Mouse (Mus musculus): ENCODE measurements around the gene Sbpl. TPM values are rescaled to one million over a fixed set of nuclear protein-coding genes. Genes with fewer than 3 reads are reported as not detected.

Gene Sbpl
- not detected in 2 replicates for polyA plus RNA-seq (2012; rRNA removed)

GRCm38 (mm10) chr17:23955174-23955573, at the start of gene Sbpl:
Gene Sbpl, minus strand, starts transcription at chr17:23955274.
- Histone ChIP-seq H3K4me3 (ENCODE audit: control insufficient read depth, low read depth, low read length) (no peak within 1 kb of the TSS), H3K36me3 (ENCODE audit: control insufficient read depth, insufficient read depth, low read length) (no peaks in the 10 kb centered on the region)
- TF ChIP-seq POLR2A (IDR thresholded peaks at IDR 0.05; ENCODE audit: control insufficient read depth, low read depth, low read length) (no peak), CTCF (IDR thresholded peaks at IDR 0.05; ENCODE audit: control insufficient read depth, insufficient read depth, insufficient replicate concordance, low read depth, low read length) (no peak)

GRCm38 (mm10) chr17:24004071-24004665, 49.1 kb upstream of the Sbpl start:
- Histone ChIP-seq H3K4me3 (ENCODE audit: control insufficient read depth, low read depth, low read length) (no peak overlapping the region), H3K27me3 (ENCODE audit: control insufficient read depth, insufficient read depth, low read length) (no peaks in the 10 kb centered on the region), H3K36me3 (ENCODE audit: control insufficient read depth, insufficient read depth, low read length) (no peaks in the 10 kb centered on the region), H3K4me1 (ENCODE audit: control insufficient read depth, insufficient read depth, low read length) (no peaks in the 10 kb centered on the region), H3K27ac (ENCODE audit: control insufficient read depth, insufficient read depth, low read depth, low read length) (no peak overlapping the region)
- TF ChIP-seq CTCF (IDR thresholded peaks at IDR 0.05; ENCODE audit: control insufficient read depth, insufficient read depth, insufficient replicate concordance, low read depth, low read length) = no peak
- TF ChIP-seq POLR2A (IDR thresholded peaks at IDR 0.05; ENCODE audit: control insufficient read depth, low read depth, low read length) = no peak

More at GRCm38 (mm10) chr17:23955174-23955573, at the start of gene Sbpl:
- Histone ChIP-seq H3K27me3 (ENCODE audit: control insufficient read depth, insufficient read depth, low read length) (no peaks in the 10 kb centered on the region), H3K27ac (ENCODE audit: control insufficient read depth, insufficient read depth, low read depth, low read length) (no peak within 1 kb of the TSS), H3K4me1 (ENCODE audit: control insufficient read depth, insufficient read depth, low read length) (no peaks in the 10 kb centered on the region)

- no peak overlapping the region for H3K4me3 ChIP-seq (ENCODE audit: control insufficient read depth, low read depth, low read length)
- H3K36me3 ChIP-seq (ENCODE audit: control insufficient read depth, insufficient read depth, low read length) = no peaks in the 10 kb centered on the region
- no peaks in the 10 kb centered on the region for H3K4me1 ChIP-seq (ENCODE audit: control insufficient read depth, insufficient read depth, low read length)
- no peak overlapping the region for H3K27ac ChIP-seq (ENCODE audit: control insufficient read depth, insufficient read depth, low read depth, low read length)
- no peaks in the 10 kb centered on the region for H3K27me3 ChIP-seq (ENCODE audit: control insufficient read depth, insufficient read depth, low read length)
- TF ChIP-seq POLR2A (IDR thresholded peaks at IDR 0.05; ENCODE audit: control insufficient read depth, low read depth, low read length) (no peak), CTCF (IDR thresholded peaks at IDR 0.05; ENCODE audit: control insufficient read depth, insufficient read depth, insufficient replicate concordance, low read depth, low read length) (no peak)
Observed at GRCm38 (mm10) chr17:24000404-24000803, 45.3 kb upstream of the Sbpl start.

GRCm38 (mm10) chr17:23998383-23998782, 43.3 kb upstream of the Sbpl start:
- Histone ChIP-seq H3K27ac (ENCODE audit: control insufficient read depth, insufficient read depth, low read depth, low read length) (no peak overlapping the region), H3K4me1 (ENCODE audit: control insufficient read depth, insufficient read depth, low read length) (no peaks in the 10 kb centered on the region), H3K4me3 (ENCODE audit: control insufficient read depth, low read depth, low read length) (no peak overlapping the region), H3K36me3 (ENCODE audit: control insufficient read depth, insufficient read depth, low read length) (no peaks in the 10 kb centered on the region), H3K27me3 (ENCODE audit: control insufficient read depth, insufficient read depth, low read length) (no peaks in the 10 kb centered on the region)
- no peak for TF ChIP-seq POLR2A (IDR thresholded peaks at IDR 0.05; ENCODE audit: control insufficient read depth, low read depth, low read length)
- no peak for TF ChIP-seq CTCF (IDR thresholded peaks at IDR 0.05; ENCODE audit: control insufficient read depth, insufficient read depth, insufficient replicate concordance, low read depth, low read length)

- Histone ChIP-seq H3K27ac (ENCODE audit: control insufficient read depth, insufficient read depth, low read depth, low read length) (no peak within 1 kb of the TSS), H3K36me3 (ENCODE audit: control insufficient read depth, insufficient read depth, low read length) (no peaks in the 10 kb centered on the region), H3K4me1 (ENCODE audit: control insufficient read depth, insufficient read depth, low read length) (peaks cover 2% of the 10 kb centered on the region), H3K4me3 (ENCODE audit: control insufficient read depth, low read depth, low read length) (no peak within 1 kb of the TSS), H3K27me3 (ENCODE audit: control insufficient read depth, insufficient read depth, low read length) (no peaks in the 10 kb centered on the region)
- TF ChIP-seq POLR2A (IDR thresholded peaks at IDR 0.05; ENCODE audit: control insufficient read depth, low read depth, low read length) (no peak), CTCF (IDR thresholded peaks at IDR 0.05; ENCODE audit: control insufficient read depth, insufficient read depth, insufficient replicate concordance, low read depth, low read length) (no peak)
Observed at GRCm38 (mm10) chr17:23997901-23998300, 42.8 kb upstream of the Sbpl start, which contains the start of gene Prss22. Gene Prss22, minus strand, starts transcription at chr17:23998100.

GRCm38 (mm10) chr17:23995421-23995820, 40.3 kb upstream of the Sbpl start:
- H3K27ac ChIP-seq (ENCODE audit: control insufficient read depth, insufficient read depth, low read depth, low read length) = no peak overlapping the region
- H3K36me3 ChIP-seq (ENCODE audit: control insufficient read depth, insufficient read depth, low read length) = no peaks in the 10 kb centered on the region
- H3K27me3 ChIP-seq (ENCODE audit: control insufficient read depth, insufficient read depth, low read length) = no peaks in the 10 kb centered on the region
- H3K4me3 ChIP-seq (ENCODE audit: control insufficient read depth, low read depth, low read length) = no peak overlapping the region
- peaks cover 2% of the 10 kb centered on the region for H3K4me1 ChIP-seq (ENCODE audit: control insufficient read depth, insufficient read depth, low read length)
- TF ChIP-seq POLR2A (IDR thresholded peaks at IDR 0.05; ENCODE audit: control insufficient read depth, low read depth, low read length) (no peak), CTCF (IDR thresholded peaks at IDR 0.05; ENCODE audit: control insufficient read depth, insufficient read depth, insufficient replicate concordance, low read depth, low read length) (no peak)

- Histone ChIP-seq H3K4me3 (ENCODE audit: control insufficient read depth, low read depth, low read length) (no peak overlapping the region), H3K27ac (ENCODE audit: control insufficient read depth, insufficient read depth, low read depth, low read length) (no peak overlapping the region), H3K27me3 (ENCODE audit: control insufficient read depth, insufficient read depth, low read length) (no peaks in the 10 kb centered on the region), H3K36me3 (ENCODE audit: control insufficient read depth, insufficient read depth, low read length) (no peaks in the 10 kb centered on the region), H3K4me1 (ENCODE audit: control insufficient read depth, insufficient read depth, low read length) (peaks cover 2% of the 10 kb centered on the region)
- TF ChIP-seq CTCF (IDR thresholded peaks at IDR 0.05; ENCODE audit: control insufficient read depth, insufficient read depth, insufficient replicate concordance, low read depth, low read length) (no peak), POLR2A (IDR thresholded peaks at IDR 0.05; ENCODE audit: control insufficient read depth, low read depth, low read length) (no peak)
Observed at GRCm38 (mm10) chr17:23994667-23995066, 39.6 kb upstream of the Sbpl start.
